Mouse (Mus musculus): ENCODE measurements at regions not wholly inside any gene's neighbourhood (a gene's known extent, or its start where the extent isn't known, plus 50 kb on each side); places are given as distances from the start of the nearest gene placed in this dataset.
"Not testable (repeated sequence)": the region's sequence is repeated elsewhere in the genome, so short reads cannot be mapped to it uniquely, and the experiment has no call there.

DNA sequence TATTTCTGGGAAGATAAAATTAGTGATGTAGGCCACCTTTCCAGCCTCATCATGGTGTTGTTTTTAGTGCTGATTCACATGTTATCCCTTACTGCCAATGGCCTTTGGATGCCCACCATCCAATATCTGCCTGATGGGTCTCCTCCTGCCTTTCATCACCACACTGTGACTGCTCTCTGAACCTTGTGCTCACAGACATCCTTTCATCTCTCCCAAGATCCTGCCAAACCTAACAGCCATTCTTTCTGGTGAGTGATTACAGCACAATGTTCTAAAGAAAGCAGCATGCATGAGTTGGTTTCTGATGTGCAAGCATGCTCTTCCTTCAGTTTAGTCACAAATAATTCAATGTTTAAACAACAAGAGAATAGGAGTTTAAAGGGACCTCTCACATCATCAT lies 180.1 kb downstream of the Lyplal1 start:
- Histone ChIP-seq H3K4me2 (replicated peaks; ENCODE audit: low read depth, low read length) (no peak overlapping the region), H3K9ac (ENCODE audit: low read depth, low read length) (no peak overlapping the region), H3K27ac (ENCODE audit: low read depth, low read length) (no peak overlapping the region), H3K36me3 (ENCODE audit: control insufficient read depth, insufficient read depth, low read length) (no peaks in the 10 kb centered on the region), H3K4me1 (ENCODE audit: control insufficient read depth, insufficient read depth, low read length) (no peaks in the 10 kb centered on the region), H3K27me3 (ENCODE audit: control insufficient read depth, insufficient read depth, low read length) (no peaks in the 10 kb centered on the region), H3K9me3 (ENCODE audit: control insufficient read depth, low read length) (no peaks in the 10 kb centered on the region), H3K4me3 (ENCODE audit: low read length) (no peak overlapping the region)
- ATAC-seq (ENCODE audit: low FRiP score, low TSS enrichment) = no peak; the same call in 1 of the 2 replicates

- no peak overlapping the region for H3K9ac ChIP-seq (ENCODE audit: low read depth, low read length)
- no peak overlapping the region for H3K4me3 ChIP-seq (ENCODE audit: low read length)
- no peak overlapping the region for H3K27ac ChIP-seq (ENCODE audit: low read depth, low read length)
- H3K9me3 ChIP-seq (ENCODE audit: control insufficient read depth, low read length) = no peaks in the 10 kb centered on the region
- H3K4me1 ChIP-seq (ENCODE audit: control insufficient read depth, insufficient read depth, low read length) = no peaks in the 10 kb centered on the region
- ATAC-seq (ENCODE audit: low FRiP score, low TSS enrichment) = no peak
- no peaks in the 10 kb centered on the region for H3K36me3 ChIP-seq (ENCODE audit: control insufficient read depth, insufficient read depth, low read length)
- WGBS = 85% methylated on average over 3 of the region's 3 CpGs
- H3K4me2 ChIP-seq (replicated peaks; ENCODE audit: low read depth, low read length) = no peak overlapping the region
- H3K27me3 ChIP-seq (ENCODE audit: control insufficient read depth, insufficient read depth, low read length) = no peaks in the 10 kb centered on the region
These were observed 177.2 kb downstream of the Lyplal1 start for GRCm38 (mm10) chr1:185939914-185940313.

GRCm38 (mm10) chr1:185940511-185940910 lies 176.6 kb downstream of the Lyplal1 start:
- H3K27me3 ChIP-seq (ENCODE audit: control insufficient read depth, insufficient read depth, low read length) = no peaks in the 10 kb centered on the region
- H3K4me3 ChIP-seq (ENCODE audit: low read length) = no peak overlapping the region
- H3K27ac ChIP-seq (ENCODE audit: low read depth, low read length) = no peak overlapping the region
- whole genome bisulfite sequencing = 83% methylated on average over 1 of the region's 1 CpGs
- H3K9me3 ChIP-seq (ENCODE audit: control insufficient read depth, low read length) = no peaks in the 10 kb centered on the region
- ATAC-seq (ENCODE audit: low FRiP score, low TSS enrichment) = no peak
- H3K9ac ChIP-seq (ENCODE audit: low read depth, low read length) = no peak overlapping the region
- H3K4me1 ChIP-seq (ENCODE audit: control insufficient read depth, insufficient read depth, low read length) = no peaks in the 10 kb centered on the region
- H3K4me2 ChIP-seq (replicated peaks; ENCODE audit: low read depth, low read length) = no peak overlapping the region
- H3K36me3 ChIP-seq (ENCODE audit: control insufficient read depth, insufficient read depth, low read length) = no peaks in the 10 kb centered on the region

GRCm38 (mm10) chr1:185951163-185951562 lies 165.9 kb downstream of the Lyplal1 start:
- H3K36me3 ChIP-seq (ENCODE audit: control insufficient read depth, insufficient read depth, low read length) = no peaks in the 10 kb centered on the region
- H3K27ac ChIP-seq (ENCODE audit: low read depth, low read length) = no peak overlapping the region
- no peaks in the 10 kb centered on the region for H3K27me3 ChIP-seq (ENCODE audit: control insufficient read depth, insufficient read depth, low read length)
- H3K9me3 ChIP-seq (ENCODE audit: control insufficient read depth, low read length) = no peaks in the 10 kb centered on the region
- no peak overlapping the region for H3K9ac ChIP-seq (ENCODE audit: low read depth, low read length)
- ATAC-seq (ENCODE audit: low FRiP score, low TSS enrichment) = no peak
- H3K4me1 ChIP-seq (ENCODE audit: control insufficient read depth, insufficient read depth, low read length) = no peaks in the 10 kb centered on the region
- H3K4me3 ChIP-seq (ENCODE audit: low read length) = no peak overlapping the region
- no peak overlapping the region for H3K4me2 ChIP-seq (replicated peaks; ENCODE audit: low read depth, low read length)
- WGBS = 79% methylated on average over 1 of the region's 1 CpGs

DNA sequence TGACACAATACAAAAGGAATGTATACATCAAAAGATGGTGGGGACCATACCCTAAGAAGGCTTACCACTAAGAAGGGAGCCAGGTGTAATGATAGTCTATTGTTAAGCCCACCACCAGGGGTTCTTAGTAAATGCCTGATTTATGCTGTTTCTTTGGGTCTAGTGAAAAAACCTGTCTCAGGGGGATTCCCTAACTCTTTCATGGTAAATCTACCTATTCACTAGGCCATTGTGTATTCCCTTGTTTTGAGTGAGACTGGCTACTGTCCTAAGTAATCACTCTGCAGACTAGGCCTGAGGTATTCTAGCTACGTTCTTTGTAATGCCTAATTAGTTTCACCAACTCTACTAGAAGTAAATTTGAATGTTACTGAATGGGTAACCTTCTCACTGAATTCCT lies 161.3 kb downstream of the Lyplal1 start:
- not testable (repeated sequence) for H3K9ac ChIP-seq (ENCODE audit: low read depth, low read length); H3K4me1 ChIP-seq (ENCODE audit: control insufficient read depth, insufficient read depth, low read length); H3K4me3 ChIP-seq (ENCODE audit: low read length); H3K27ac ChIP-seq (ENCODE audit: low read depth, low read length); H3K4me2 ChIP-seq (replicated peaks; ENCODE audit: low read depth, low read length); H3K27me3 ChIP-seq (ENCODE audit: control insufficient read depth, insufficient read depth, low read length); ATAC-seq (ENCODE audit: low FRiP score, low TSS enrichment); H3K36me3 ChIP-seq (ENCODE audit: control insufficient read depth, insufficient read depth, low read length); H3K9me3 ChIP-seq (ENCODE audit: control insufficient read depth, low read length)
- 80% methylated on average over 1 of the region's 1 CpGs for WGBS

GRCm38 (mm10) chr1:185957557-185957956 lies 159.6 kb downstream of the Lyplal1 start:
- peak; percentile 69; the same call in 1 of the 2 replicates for ATAC-seq (ENCODE audit: low FRiP score, low TSS enrichment)
- Histone ChIP-seq H3K9ac (ENCODE audit: low read depth, low read length) (no peak overlapping the region), H3K4me2 (replicated peaks; ENCODE audit: low read depth, low read length) (no peak overlapping the region), H3K27me3 (ENCODE audit: control insufficient read depth, insufficient read depth, low read length) (no peaks in the 10 kb centered on the region), H3K36me3 (ENCODE audit: control insufficient read depth, insufficient read depth, low read length) (no peaks in the 10 kb centered on the region), H3K27ac (ENCODE audit: low read depth, low read length) (no peak overlapping the region), H3K4me3 (ENCODE audit: low read length) (no peak overlapping the region), H3K9me3 (ENCODE audit: control insufficient read depth, low read length) (no peaks in the 10 kb centered on the region), H3K4me1 (ENCODE audit: control insufficient read depth, insufficient read depth, low read length) (0 out of 2 replicates have a peak, but pooled peaks cover 3% of the 10 kb centered on the region)
- 38% methylated on average over 3 of the region's 3 CpGs for WGBS

DNA sequence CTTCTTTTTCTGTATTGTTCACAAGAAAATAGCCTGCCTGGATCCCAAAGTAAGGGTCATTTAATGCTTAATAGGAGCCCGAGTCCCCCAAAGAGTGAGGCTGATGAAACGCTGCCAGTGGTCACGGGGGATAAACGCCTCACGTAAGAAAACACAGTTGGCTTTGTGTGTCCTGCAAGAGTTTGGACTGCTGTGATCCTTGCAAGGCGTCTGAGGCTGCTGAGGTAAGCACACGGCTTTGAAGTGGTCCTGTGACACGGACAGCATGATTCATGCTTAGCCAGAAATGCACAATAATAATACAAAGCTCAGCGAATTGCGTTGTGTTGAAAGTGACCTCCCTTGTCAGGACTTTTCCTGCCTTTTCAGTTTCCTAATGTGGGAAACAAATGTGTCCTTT lies 158.8 kb downstream of the Lyplal1 start:
- Histone ChIP-seq H3K4me1 (ENCODE audit: control insufficient read depth, insufficient read depth, low read length) (0 out of 2 replicates have a peak, but pooled peaks cover 3% of the 10 kb centered on the region), H3K27ac (ENCODE audit: low read depth, low read length) (no peak overlapping the region), H3K36me3 (ENCODE audit: control insufficient read depth, insufficient read depth, low read length) (no peaks in the 10 kb centered on the region), H3K27me3 (ENCODE audit: control insufficient read depth, insufficient read depth, low read length) (no peaks in the 10 kb centered on the region), H3K9ac (ENCODE audit: low read depth, low read length) (no peak overlapping the region), H3K4me3 (ENCODE audit: low read length) (no peak overlapping the region), H3K4me2 (replicated peaks; ENCODE audit: low read depth, low read length) (no peak overlapping the region), H3K9me3 (ENCODE audit: control insufficient read depth, low read length) (no peaks in the 10 kb centered on the region)
- no peak for ATAC-seq (ENCODE audit: low FRiP score, low TSS enrichment)
- 23% methylated on average over 10 of the region's 10 CpGs for WGBS

GRCm38 (mm10) chr1:185962606-185963005 lies 154.5 kb downstream of the Lyplal1 start:
- H3K9ac ChIP-seq (ENCODE audit: low read depth, low read length) = no peak overlapping the region
- ATAC-seq (ENCODE audit: low FRiP score, low TSS enrichment) = no peak
- H3K9me3 ChIP-seq (ENCODE audit: control insufficient read depth, low read length) = no peaks in the 10 kb centered on the region
- H3K4me2 ChIP-seq (replicated peaks; ENCODE audit: low read depth, low read length) = no peak overlapping the region
- H3K27ac ChIP-seq (ENCODE audit: low read depth, low read length) = no peak overlapping the region
- no peak overlapping the region for H3K4me3 ChIP-seq (ENCODE audit: low read length)
- H3K4me1 ChIP-seq (ENCODE audit: control insufficient read depth, insufficient read depth, low read length) = 0 out of 2 replicates have a peak, but pooled peaks cover 3% of the 10 kb centered on the region
- 74% methylated on average over 3 of the region's 3 CpGs for WGBS
- no peaks in the 10 kb centered on the region for H3K36me3 ChIP-seq (ENCODE audit: control insufficient read depth, insufficient read depth, low read length)
- H3K27me3 ChIP-seq (ENCODE audit: control insufficient read depth, insufficient read depth, low read length) = no peaks in the 10 kb centered on the region

DNA sequence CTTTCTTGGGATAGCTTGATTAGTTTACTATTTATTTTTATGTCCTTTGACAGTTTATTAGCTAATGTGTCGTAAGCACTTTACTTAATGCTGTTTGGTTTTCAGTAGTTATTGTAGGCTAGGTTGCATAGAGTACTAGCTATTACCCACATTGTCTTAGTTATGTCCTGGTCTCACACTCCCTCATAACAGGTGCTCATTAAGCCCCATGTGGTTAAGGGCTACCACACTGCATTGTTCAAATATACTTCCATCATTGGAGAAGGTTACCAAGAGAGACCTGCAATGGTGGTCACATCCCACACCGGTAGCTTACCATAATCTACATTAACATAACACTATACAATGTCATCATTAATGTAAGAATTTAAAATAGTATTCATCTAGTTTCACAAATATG lies 153.3 kb downstream of the Lyplal1 start:
- Histone ChIP-seq H3K9ac (ENCODE audit: low read depth, low read length) (no peak overlapping the region), H3K27ac (ENCODE audit: low read depth, low read length) (no peak overlapping the region), H3K9me3 (ENCODE audit: control insufficient read depth, low read length) (no peaks in the 10 kb centered on the region), H3K4me2 (replicated peaks; ENCODE audit: low read depth, low read length) (no peak overlapping the region), H3K4me1 (ENCODE audit: control insufficient read depth, insufficient read depth, low read length) (no peaks in the 10 kb centered on the region), H3K4me3 (ENCODE audit: low read length) (no peak overlapping the region), H3K36me3 (ENCODE audit: control insufficient read depth, insufficient read depth, low read length) (no peaks in the 10 kb centered on the region), H3K27me3 (ENCODE audit: control insufficient read depth, insufficient read depth, low read length) (no peaks in the 10 kb centered on the region)
- ATAC-seq (ENCODE audit: low FRiP score, low TSS enrichment) = no peak
- WGBS = 91% methylated on average over 2 of the region's 2 CpGs

DNA sequence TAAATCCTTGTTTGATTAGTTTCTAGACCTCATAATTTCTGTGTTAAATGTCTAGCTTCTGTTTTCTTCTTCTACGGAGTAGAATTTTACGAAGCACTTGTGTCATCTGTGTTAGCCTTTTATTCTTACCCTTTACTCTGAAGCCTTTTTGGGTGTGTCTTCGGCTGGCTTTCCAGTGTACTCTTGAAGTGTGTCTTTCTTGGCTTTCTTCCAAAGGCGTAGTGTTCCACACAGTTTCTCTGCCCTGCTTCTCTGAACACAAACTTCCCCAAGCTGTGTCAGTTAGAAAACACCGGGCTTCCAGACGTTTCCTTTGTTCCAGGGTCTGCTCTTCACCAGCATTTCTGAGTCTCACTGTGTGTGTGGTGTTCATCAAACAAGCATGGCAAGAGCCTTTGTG lies 152.7 kb downstream of the Lyplal1 start:
- no peak for ATAC-seq (ENCODE audit: low FRiP score, low TSS enrichment)

More for the DNA sequence above, 152.7 kb downstream of the Lyplal1 start:
- Histone ChIP-seq H3K4me3 (ENCODE audit: low read length) (no peak overlapping the region), H3K27me3 (ENCODE audit: control insufficient read depth, insufficient read depth, low read length) (no peaks in the 10 kb centered on the region), H3K36me3 (ENCODE audit: control insufficient read depth, insufficient read depth, low read length) (no peaks in the 10 kb centered on the region), H3K4me1 (ENCODE audit: control insufficient read depth, insufficient read depth, low read length) (0 out of 2 replicates have a peak, but pooled peaks cover 3% of the 10 kb centered on the region), H3K9me3 (ENCODE audit: control insufficient read depth, low read length) (no peaks in the 10 kb centered on the region), H3K9ac (ENCODE audit: low read depth, low read length) (no peak overlapping the region), H3K4me2 (replicated peaks; ENCODE audit: low read depth, low read length) (no peak overlapping the region), H3K27ac (ENCODE audit: low read depth, low read length) (no peak overlapping the region)
- WGBS = 69% methylated on average over 6 of the region's 6 CpGs

Measured in kidney, embryonic 14.5 days (tissue).